Mouse (Mus musculus) CD8-positive naive resting alpha-beta T cell, adult 57 days (primary cell): ENCODE measurements around the gene Clpp. TPM values are rescaled to one million over a fixed set of nuclear protein-coding genes. Genes with fewer than 3 reads are reported as not detected.

Source experiments
- total RNA-seq: library from RNA; stranded (reverse); gene quantifications from one replicate; pipeline ENCODE4 v1.2.4, GENCODE M21; 2023

The Clpp gene
- 27.6 TPM for total RNA-seq

DNA sequence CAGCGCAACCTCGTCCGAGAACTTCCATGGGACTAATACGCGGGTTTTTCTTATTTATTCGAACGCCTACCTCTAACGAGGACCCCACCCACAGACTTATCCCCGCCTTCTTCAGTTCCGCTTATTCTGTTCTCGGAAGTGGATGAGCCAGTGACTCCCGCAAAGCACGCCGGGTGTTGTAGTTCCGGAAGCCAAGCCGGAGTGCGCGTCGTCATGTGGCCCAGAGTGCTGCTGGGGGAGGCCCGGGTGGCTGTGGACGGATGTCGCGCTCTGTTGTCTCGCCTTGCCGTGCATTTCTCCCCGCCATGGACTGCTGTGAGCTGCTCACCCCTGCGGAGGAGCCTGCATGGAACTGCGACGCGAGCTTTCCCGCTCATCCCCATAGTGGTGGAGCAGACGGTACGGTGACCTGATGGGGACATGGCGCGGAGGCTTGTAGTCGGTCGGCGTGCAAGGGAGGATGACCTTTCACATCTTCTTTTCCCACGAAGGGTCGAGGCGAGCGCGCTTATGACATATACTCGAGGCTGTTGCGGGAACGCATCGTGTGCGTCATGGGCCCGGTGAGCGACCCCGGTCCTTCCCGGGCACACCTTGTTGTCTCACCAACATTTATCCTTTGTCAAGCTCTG is at the start of gene Clpp:
Gene Clpp (plus strand): TSS at position 191 of the 632 bp plus-strand sequence.

DNA sequence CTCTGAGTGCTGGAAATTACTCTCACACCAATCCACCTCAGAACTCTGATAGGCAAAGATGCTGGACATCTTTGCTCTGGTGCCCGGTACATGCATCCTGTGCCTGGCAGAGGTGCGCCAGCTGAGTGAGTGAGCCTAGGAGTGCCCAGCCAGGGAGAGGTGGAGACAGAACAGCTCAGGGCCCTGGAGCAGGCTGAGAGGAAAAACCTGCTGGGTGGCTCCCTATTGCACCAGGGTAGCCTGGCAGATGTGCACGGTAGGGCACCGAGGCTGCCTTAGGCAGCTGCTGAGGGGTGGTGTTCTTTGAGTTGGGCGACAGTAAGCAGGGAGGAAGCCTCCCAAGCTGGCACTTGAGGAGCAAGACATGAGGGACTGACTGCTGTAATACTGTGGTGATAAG is 8.1 kb upstream of the Clpp start, which contains the start of gene Acer1:
Gene Acer1 (minus strand): TSS at position 114 of the 400 bp plus-strand sequence.

DNA sequence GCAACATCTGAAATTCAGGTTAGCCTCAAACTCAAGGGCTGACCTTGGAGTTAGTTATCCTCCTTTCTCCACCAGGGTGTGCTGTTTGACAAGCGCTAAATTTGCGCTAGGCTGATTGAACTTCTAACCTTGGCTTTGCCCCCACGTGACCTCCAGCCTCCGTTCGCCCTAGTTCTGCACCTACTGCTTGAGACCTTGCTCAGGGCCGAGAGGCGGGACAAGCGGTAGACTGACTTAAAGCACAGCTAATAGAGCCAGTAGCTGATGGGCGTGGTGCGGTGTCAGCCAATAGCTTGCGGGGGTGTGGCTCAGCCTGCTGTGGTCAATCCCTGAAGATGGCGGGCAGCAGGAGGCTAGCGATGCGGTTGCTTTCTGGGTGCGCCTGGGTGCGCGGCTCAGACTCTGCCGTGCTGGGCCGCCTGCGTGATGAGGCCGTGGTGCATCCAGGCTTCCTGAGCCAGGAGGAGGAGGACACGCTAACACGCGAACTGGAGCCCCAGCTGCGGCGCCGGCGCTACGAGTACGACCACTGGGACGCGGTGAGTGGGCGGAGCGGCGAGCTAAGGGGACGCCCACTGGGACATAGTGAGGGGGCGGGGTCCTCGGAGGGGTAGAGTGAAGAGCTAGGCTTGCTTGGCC is 7.0 kb downstream of the Clpp start, which contains the start of gene Alkbh7:
Gene Alkbh7 (plus strand): TSS at position 311 of the 639 bp plus-strand sequence.

DNA sequence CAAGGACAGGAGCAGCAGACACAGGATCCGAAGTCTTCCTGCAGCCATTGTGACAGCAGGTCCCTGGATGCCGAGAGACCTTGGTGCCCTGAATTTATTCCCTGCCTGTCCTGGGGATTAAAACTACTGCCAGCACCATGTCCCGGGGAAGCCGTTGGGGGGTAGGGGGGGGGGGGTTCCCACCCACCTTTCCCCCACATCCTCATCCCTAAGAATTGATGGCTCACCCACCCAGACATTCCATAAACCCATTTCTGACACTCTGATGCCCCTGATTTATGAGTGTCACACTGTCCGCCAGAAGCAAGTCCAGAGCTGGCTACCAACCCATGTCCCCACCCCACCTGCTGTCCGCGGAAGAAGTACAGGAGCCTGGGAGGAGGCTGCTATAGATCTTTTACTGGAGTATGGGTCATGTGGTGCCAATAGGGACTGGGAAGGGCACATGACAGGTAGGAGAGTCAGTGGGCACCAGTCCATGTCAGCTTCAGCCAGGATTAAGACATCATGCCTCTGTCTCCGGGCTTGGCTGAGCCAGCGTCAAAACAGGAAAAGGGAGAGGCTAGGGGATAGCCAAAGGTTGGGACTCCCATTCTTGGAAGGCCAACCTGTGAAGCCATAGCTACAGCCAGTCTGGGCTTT is 10.0 kb downstream of the Clpp start, which contains the start of gene Pspn:
Gene Pspn (minus strand): TSS at position 51 of the 642 bp plus-strand sequence.

DNA sequence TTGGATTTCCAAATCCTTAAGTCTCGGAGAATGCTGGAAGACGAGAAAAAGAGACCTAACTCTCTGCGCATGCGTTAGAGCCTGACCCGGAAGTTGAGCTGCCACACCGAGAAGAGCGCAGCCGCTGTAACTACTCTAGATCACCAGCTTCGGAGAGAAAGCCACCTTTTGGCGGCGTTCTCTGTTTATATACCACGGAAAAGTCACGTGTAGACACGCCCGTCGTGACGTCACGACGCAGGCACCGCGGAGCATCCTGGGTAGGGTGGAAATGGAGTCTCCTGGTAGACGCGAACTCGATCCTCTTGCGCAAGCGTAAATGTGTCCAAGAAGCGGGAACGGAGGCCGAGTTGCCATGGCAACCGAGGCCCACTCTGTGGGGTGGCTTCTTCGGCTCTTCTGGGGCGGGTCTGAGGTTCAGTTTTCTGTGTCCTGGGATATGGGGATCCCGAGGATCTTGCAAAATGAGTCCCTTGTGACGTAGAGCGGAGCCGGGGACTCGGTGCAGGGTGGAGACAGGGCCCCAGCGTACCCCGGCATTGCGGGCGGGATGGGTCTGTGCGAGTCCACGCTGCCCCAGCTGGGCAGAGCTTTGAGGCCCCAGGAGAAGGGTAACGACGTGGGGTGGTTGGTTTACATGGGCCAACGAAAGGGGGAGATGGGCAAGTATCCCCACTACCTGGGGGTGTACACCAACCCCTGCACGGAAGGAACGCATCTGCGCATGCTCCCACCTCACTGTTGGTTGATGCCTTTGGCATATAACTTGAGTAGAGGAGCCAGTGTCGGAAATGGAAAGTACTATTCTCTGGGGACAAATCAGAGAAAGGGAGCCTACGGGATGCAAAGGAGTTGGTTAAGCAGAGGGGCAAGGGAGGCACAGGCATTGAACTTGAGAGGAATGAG is 21.4 kb downstream of the Clpp start, which contains the start of the genes Gtf2f1 and Gm17949:
Gene Gtf2f1 (minus strand): TSS at position 53 of the 906 bp plus-strand sequence.
Gene Gm17949 (plus strand): TSS at position 234 of the 906 bp plus-strand sequence.

DNA sequence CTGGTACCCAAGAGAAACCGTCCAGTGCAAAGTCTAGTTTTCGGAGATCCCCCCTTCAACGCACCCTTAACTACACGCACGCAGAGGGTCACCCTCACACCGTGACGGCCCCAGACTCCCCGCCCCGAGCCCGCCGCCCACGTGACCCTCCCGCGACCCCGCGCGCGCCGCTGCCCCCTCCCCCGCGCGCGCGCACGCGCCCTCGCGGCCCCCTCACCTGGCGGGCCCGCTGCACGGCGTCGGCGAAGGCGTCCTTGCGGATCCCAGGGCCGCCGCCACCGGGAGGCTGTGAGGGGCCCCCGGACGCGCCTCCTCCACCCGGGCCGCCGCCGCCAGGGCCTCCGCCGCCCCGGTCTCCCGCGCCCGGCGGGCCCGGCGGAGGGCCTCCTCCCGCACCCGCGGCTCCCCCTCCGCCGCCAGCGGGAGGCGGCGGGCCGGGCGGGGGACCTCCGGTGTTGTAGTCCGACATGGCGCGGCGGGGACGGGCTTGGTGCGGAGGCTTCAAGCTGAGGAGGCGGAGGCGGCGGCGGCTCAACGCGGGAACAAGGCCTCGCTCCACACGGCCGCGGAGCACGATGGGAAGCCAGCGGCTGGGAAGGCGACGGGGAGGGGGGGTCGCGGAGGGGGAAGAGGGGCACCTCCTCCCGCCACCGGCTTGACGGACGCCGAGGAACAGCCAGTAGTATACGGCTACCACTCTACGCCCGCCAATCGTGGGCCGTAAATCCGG is 41.0 kb downstream of the Clpp start, which contains the start of gene Khsrp:
Gene Khsrp (minus strand): TSS at position 592 of the 730 bp plus-strand sequence.

DNA sequence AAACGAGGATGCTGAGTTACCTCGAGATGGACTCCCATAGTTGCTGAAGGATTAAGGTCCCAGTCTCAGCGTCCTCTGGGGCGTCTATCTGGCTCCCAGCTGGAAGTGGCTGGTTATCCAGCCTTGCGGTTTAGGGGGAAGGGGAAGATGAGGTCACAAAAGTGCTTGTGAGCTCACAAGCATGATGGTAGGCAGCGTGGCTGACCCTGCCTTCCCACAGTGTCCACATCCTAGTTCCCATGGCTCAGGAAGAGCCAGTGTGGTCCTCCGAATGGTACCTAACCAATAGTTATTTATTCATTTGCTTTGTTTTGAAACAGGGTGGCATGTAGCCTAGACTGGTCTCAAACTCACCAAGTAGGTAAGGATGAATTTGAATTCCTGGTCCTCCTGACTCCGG is 51.4 kb downstream of the Clpp start, which contains the start of gene Slc25a41:
Gene Slc25a41 (minus strand): TSS at position 101 of the 400 bp plus-strand sequence.

Other genes with a start within 250 kb of the Clpp start
- gene Nrtn, start 232.8 kb upstream of the Clpp start, total RNA-seq = not detected
- 60.0 TPM for gene Dus3l, start 225.5 kb upstream of the Clpp start, total RNA-seq
- gene Prr22, start 220.1 kb upstream of the Clpp start, total RNA-seq = 2.1 TPM
- 21.6 TPM for gene Rfx2, start 159.3 kb upstream of the Clpp start, total RNA-seq
- not detected for gene Acsbg2, start 115.9 kb upstream of the Clpp start, total RNA-seq
- gene 1700061G19Rik, start 114.8 kb upstream of the Clpp start, total RNA-seq = 2.1 TPM
- 49.0 TPM for gene Mllt1, start 54.9 kb upstream of the Clpp start, total RNA-seq
- not detected for gene Acer1, start 8.2 kb upstream of the Clpp start, total RNA-seq
- gene Alkbh7, start 7.0 kb downstream of the Clpp start, total RNA-seq = 12.2 TPM
- gene Pspn, start 9.7 kb downstream of the Clpp start, total RNA-seq = not detected
- 70.0 TPM for gene Gtf2f1, start 21.0 kb downstream of the Clpp start, total RNA-seq
- not detected for gene Gm17949, start 21.2 kb downstream of the Clpp start, total RNA-seq
- 116 TPM for gene Khsrp, start 41.2 kb downstream of the Clpp start, total RNA-seq
- not detected for gene Slc25a41, start 51.3 kb downstream of the Clpp start, total RNA-seq
- 2.2 TPM for gene Crb3, start 68.8 kb downstream of the Clpp start, total RNA-seq
- 22.2 TPM for gene Slc25a23, start 69.6 kb downstream of the Clpp start, total RNA-seq
- gene Dennd1c, start 88.2 kb downstream of the Clpp start, total RNA-seq = 160 TPM
- gene Tubb4a, start 97.5 kb downstream of the Clpp start, total RNA-seq = 1.5 TPM
- gene Tnfsf9, start 115.0 kb downstream of the Clpp start, total RNA-seq = 0.40 TPM
- not detected for gene Cd70, start 159.5 kb downstream of the Clpp start, total RNA-seq
- 1.9 TPM for gene Tnfsf14, start 203.9 kb downstream of the Clpp start, total RNA-seq
- 1.3 TPM for gene C3, start 237.8 kb downstream of the Clpp start, total RNA-seq